Mouse (Mus musculus): Measurements from ENCODE around the gene Tifa. TPM values are rescaled to one million over a fixed set of nuclear protein-coding genes. Genes with fewer than 3 reads are reported as not detected.

Gene Tifa
- polyA plus RNA-seq, 1 experiment from 2014 or later = 27.4 TPM

DNA sequence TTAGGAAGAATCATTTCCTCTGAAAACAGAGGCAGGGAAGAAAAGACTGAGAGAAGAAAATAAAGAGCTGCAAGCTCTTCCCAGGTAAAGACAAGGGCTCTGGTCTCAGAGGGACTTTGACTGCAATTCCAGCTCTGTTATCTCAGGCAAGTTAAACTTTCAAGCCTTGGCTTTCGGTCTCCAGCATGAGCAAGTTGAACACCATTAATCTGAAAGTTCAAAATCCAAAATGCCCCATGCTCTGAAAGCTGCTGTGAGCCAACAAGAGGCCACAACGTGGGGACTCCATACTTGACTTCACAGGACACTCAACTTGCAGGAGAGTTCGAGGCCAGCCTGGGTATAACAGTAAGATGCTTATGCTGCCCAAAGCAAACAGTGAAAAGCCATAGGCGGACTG, 44.4 kb downstream of the Tifa start:
- 0 out of 2 replicates have a peak, but pooled peaks have one; percentile 0 for ATAC-seq
- Histone ChIP-seq H3K9ac (ENCODE audit: low read depth, low read length) (no peak overlapping the region), H3K9me3 (ENCODE audit: control insufficient read depth, low read length) (no peaks in the 10 kb centered on the region), H3K4me1 (ENCODE audit: control insufficient read depth, insufficient read depth, low read length) (peaks cover 31% of the 10 kb centered on the region), H3K4me2 (ENCODE audit: low read depth, low read length) (peak overlapping the region; percentile 39), H3K4me3 (ENCODE audit: low read length) (no peak overlapping the region), H3K27me3 (replicated peaks; ENCODE audit: control insufficient read depth, insufficient read depth, low read length) (no peaks in the 10 kb centered on the region), H3K36me3 (ENCODE audit: control insufficient read depth, insufficient read depth, low read length) (no peaks in the 10 kb centered on the region), H3K27ac (ENCODE audit: low read length) (peak overlapping the region; percentile 86)
- WGBS = 56% methylated on average over 4 of the region's 4 CpGs

DNA sequence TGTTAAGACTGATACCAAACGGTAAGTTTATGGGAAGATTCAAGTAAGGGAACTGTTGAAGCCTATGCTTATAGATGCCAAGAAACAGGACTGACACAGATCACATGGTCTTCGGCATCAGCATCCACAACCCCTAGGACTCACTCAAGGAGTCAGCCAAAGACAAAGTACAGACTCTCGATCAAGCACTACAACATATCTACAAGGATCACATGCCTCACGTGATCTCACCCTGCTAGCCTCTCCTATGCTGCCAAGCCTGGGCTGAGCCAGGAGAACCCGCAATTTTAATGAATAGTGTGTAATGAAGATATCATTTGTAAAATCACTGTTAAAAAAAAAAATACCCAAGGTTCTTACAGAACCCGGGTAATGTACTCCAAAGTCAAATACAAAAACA, 46.0 kb downstream of the Tifa start:
- no peaks in the 10 kb centered on the region for H3K36me3 ChIP-seq (ENCODE audit: control insufficient read depth, insufficient read depth, low read length)
- no peaks in the 10 kb centered on the region for H3K9me3 ChIP-seq (ENCODE audit: control insufficient read depth, low read length)
- 67% methylated on average over 6 of the region's 6 CpGs for WGBS
- peak overlapping the region; percentile 53; the same call in 1 of the 2 replicates for H3K9ac ChIP-seq (ENCODE audit: low read depth, low read length)
- H3K4me3 ChIP-seq (ENCODE audit: low read length) = peak overlapping the region; percentile 85
- H3K4me2 ChIP-seq (ENCODE audit: low read depth, low read length) = peak overlapping the region; percentile 63
- peak overlapping the region; percentile 86 for H3K27ac ChIP-seq (ENCODE audit: low read length)
- peaks cover 33% of the 10 kb centered on the region for H3K4me1 ChIP-seq (ENCODE audit: control insufficient read depth, insufficient read depth, low read length)
- H3K27me3 ChIP-seq (replicated peaks; ENCODE audit: control insufficient read depth, insufficient read depth, low read length) = no peaks in the 10 kb centered on the region
- ATAC-seq = peak; percentile 19; the same call in 1 of the 2 replicates

DNA sequence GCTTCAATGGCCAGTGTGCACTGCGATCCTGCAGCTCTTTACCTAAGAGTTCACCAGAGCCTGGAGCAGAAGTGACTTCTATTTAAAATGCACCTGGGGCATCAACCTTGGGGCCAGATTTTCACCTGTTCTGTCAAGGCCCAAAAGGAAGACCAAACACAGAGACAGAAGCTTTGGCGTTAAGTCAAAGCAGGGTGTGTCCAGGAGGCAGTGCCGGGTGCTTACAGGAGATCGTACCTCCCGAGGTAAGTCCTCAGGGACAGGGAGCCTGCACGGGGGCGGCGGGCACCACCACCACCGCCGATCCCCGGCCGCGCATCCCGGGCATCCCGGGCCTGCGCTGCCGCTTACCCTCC, 47.2 kb downstream of the Tifa start:
- Histone ChIP-seq H3K4me3 (ENCODE audit: low read length) (peak overlapping the region; percentile 85), H3K4me2 (ENCODE audit: low read depth, low read length) (peak overlapping the region; percentile 63), H3K27me3 (replicated peaks; ENCODE audit: control insufficient read depth, insufficient read depth, low read length) (no peaks in the 10 kb centered on the region), H3K4me1 (ENCODE audit: control insufficient read depth, insufficient read depth, low read length) (peaks cover 30% of the 10 kb centered on the region), H3K27ac (ENCODE audit: low read length) (peak overlapping the region; percentile 95), H3K36me3 (ENCODE audit: control insufficient read depth, insufficient read depth, low read length) (no peaks in the 10 kb centered on the region), H3K9ac (ENCODE audit: low read depth, low read length) (peak overlapping the region; percentile 89), H3K9me3 (ENCODE audit: control insufficient read depth, low read length) (no peaks in the 10 kb centered on the region)
- ATAC-seq = peak; percentile 33
- WGBS = under 1% methylated on average over 17 of the region's 17 CpGs

DNA sequence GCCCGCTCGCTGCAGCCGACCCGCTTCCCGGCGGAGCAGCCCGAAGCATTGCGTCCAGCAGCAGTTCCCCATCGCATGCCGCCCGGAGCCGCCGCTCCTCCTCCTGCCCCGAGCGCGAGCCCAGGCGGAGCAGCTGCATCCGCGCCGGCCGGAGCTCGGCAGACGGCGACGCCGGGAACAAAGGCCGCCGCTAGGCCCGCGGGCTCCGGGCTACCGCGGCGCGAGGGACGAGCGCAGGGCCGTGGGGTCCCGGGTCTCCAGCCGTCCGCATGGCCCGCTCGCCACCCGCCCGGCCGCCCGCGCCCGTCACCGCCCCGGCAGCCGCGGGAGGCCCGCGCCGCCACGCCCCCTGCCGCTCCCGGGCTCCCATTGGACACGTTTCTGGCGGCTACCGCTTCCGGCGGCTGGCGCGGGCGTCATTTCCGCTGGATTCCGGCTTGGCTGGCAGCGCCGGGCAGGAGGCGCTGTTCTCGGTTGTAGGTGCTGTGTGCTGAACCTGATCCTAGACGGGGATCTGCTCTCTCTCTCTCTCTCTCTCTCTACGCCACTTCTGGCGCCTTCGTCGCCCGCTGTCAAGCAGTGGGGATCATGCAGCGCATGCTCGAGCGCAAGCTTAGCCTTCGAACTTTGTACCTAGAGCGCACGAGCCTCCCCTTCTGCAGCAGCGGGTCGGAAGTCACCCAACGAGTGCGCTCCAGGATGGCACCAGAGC, 47.7 kb downstream of the Tifa start, which contains the start of gene Ap1ar:
Gene Ap1ar (minus strand): TSS at position 370 of the 712 bp plus-strand sequence.
- Histone ChIP-seq H3K4me2 (ENCODE audit: low read depth, low read length) (peak within 1 kb of the TSS; percentile 63), H3K9ac (ENCODE audit: low read depth, low read length) (peak within 1 kb of the TSS; percentile 89), H3K27ac (ENCODE audit: low read length) (peak within 1 kb of the TSS; percentile 95), H3K9me3 (ENCODE audit: control insufficient read depth, low read length) (no peaks in the 10 kb centered on the region), H3K4me1 (ENCODE audit: control insufficient read depth, insufficient read depth, low read length) (peaks cover 30% of the 10 kb centered on the region), H3K4me3 (ENCODE audit: low read length) (peak within 1 kb of the TSS; percentile 85), H3K36me3 (ENCODE audit: control insufficient read depth, insufficient read depth, low read length) (no peaks in the 10 kb centered on the region), H3K27me3 (replicated peaks; ENCODE audit: control insufficient read depth, insufficient read depth, low read length) (no peaks in the 10 kb centered on the region)
- under 1% methylated on average over 60 of the region's 89 CpGs for WGBS
- peak; percentile 90 for ATAC-seq

DNA sequence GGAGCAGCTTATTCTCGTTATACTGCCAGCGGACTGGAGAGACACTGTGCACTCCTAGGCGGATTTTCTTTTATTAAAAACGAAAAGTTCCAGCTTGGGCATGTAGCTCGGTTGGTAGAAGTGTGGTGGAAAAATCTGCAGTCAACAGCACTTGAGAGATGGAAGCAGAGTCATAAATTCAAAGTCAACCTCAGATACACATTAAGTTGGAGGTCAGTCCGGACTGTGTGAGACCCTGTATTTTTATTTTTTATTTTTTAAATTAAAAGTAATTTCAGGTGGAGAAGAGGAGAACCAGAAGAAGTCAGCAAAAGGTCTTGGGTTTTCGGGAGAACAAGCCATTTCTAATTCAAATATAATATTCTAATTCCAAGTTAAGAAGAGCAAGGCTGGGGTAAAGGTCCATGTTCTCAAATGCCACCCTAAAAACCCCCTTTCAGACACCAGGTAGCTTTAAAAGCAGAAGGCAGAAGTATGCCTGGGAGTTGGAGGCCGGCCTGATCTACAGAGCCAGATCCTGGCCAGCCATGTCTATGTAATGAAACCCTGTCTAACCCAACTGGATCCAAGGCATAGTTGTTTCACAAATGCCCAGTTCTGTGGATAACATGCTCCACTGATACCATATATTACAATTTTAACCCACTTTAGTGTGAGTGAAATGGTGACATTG, 48.5 kb downstream of the Tifa start:
- WGBS = 28% methylated on average over 8 of the region's 8 CpGs
- peak overlapping the region; percentile 95 for H3K27ac ChIP-seq (ENCODE audit: low read length)
- H3K4me1 ChIP-seq (ENCODE audit: control insufficient read depth, insufficient read depth, low read length) = peaks cover 23% of the 10 kb centered on the region
- ATAC-seq = no peak; the same call in 1 of the 2 replicates
- peak overlapping the region; percentile 85 for H3K4me3 ChIP-seq (ENCODE audit: low read length)
- peak overlapping the region; percentile 89 for H3K9ac ChIP-seq (ENCODE audit: low read depth, low read length)
- no peaks in the 10 kb centered on the region for H3K36me3 ChIP-seq (ENCODE audit: control insufficient read depth, insufficient read depth, low read length)
- peak overlapping the region; percentile 51 for H3K4me2 ChIP-seq (ENCODE audit: low read depth, low read length)
- no peaks in the 10 kb centered on the region for H3K27me3 ChIP-seq (replicated peaks; ENCODE audit: control insufficient read depth, insufficient read depth, low read length)
- no peaks in the 10 kb centered on the region for H3K9me3 ChIP-seq (ENCODE audit: control insufficient read depth, low read length)

DNA sequence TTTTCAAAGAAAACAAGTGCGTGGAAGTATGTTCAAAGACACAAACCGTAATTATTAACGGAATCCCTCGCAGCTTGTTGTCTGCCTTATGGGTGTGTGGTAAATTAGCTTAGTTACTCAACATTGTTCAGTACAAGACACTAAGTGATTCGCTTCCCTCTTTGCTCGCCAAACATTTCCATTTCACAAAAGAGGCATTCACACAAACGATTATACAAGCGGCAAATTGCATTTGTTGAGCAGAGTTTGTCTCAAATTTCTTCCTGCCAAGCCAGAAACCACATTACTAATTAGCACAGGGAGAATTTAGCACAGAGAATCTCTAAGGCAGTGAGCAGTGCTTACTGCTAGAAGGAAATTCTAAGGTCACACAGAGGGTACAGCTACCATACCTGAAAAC, 52.3 kb downstream of the Tifa start:
- 88% methylated on average over 8 of the region's 8 CpGs for WGBS
- H3K36me3 ChIP-seq (ENCODE audit: control insufficient read depth, insufficient read depth, low read length) = no peaks in the 10 kb centered on the region
- H3K9ac ChIP-seq (ENCODE audit: low read depth, low read length) = no peak overlapping the region
- no peak for ATAC-seq
- H3K4me2 ChIP-seq (ENCODE audit: low read depth, low read length) = no peak overlapping the region
- H3K9me3 ChIP-seq (ENCODE audit: control insufficient read depth, low read length) = 0 out of 2 replicates have a peak, but pooled peaks cover 4% of the 10 kb centered on the region
- H3K27ac ChIP-seq (ENCODE audit: low read length) = no peak overlapping the region
- no peak overlapping the region for H3K4me3 ChIP-seq (ENCODE audit: low read length)
- H3K27me3 ChIP-seq (replicated peaks; ENCODE audit: control insufficient read depth, insufficient read depth, low read length) = no peaks in the 10 kb centered on the region
- peaks cover 9% of the 10 kb centered on the region; the same call in 1 of the 2 replicates for H3K4me1 ChIP-seq (ENCODE audit: control insufficient read depth, insufficient read depth, low read length)

DNA sequence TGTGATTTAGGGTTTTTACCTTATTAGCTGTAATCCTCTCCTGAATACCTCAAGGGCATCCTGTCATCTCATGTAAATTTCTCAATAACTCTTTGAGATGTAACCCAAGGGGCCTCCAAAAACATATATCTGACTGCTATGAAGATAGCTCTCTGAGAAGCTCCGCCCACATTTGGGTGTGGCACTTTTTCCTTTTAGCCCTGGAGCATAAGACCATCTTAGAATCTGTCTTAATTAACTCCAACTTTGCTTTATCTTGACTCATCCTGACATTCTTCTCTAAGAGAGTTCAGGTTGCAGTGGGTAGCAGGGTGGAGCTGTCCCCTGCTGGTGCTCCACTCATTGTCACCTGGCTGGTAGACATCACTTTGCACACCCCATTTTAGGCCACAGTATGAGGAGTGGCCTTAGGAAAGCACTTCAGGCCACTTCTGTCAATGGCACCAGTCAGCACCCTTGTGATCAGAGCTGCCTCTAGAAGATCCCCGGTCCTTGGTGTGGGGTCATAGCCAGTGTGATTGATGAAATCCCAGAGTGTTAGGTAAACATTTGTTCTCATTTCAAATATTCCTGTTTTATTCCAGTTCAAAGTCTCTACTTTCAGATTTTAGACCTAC, 53.8 kb downstream of the Tifa start:
- peak; percentile 9; the same call in 1 of the 2 replicates for ATAC-seq
- peaks cover 7% of the 10 kb centered on the region; the same call in 1 of the 2 replicates for H3K4me1 ChIP-seq (ENCODE audit: control insufficient read depth, insufficient read depth, low read length)
- H3K9ac ChIP-seq (ENCODE audit: low read depth, low read length) = no peak overlapping the region
- 57% methylated on average over 2 of the region's 2 CpGs for WGBS
- H3K27ac ChIP-seq (ENCODE audit: low read length) = no peak overlapping the region
- no peak overlapping the region for H3K4me3 ChIP-seq (ENCODE audit: low read length)
- H3K4me2 ChIP-seq (ENCODE audit: low read depth, low read length) = no peak overlapping the region
- H3K27me3 ChIP-seq (replicated peaks; ENCODE audit: control insufficient read depth, insufficient read depth, low read length) = no peaks in the 10 kb centered on the region
- H3K36me3 ChIP-seq (ENCODE audit: control insufficient read depth, insufficient read depth, low read length) = no peaks in the 10 kb centered on the region
- H3K9me3 ChIP-seq (ENCODE audit: control insufficient read depth, low read length) = 0 out of 2 replicates have a peak, but pooled peaks cover 4% of the 10 kb centered on the region

DNA sequence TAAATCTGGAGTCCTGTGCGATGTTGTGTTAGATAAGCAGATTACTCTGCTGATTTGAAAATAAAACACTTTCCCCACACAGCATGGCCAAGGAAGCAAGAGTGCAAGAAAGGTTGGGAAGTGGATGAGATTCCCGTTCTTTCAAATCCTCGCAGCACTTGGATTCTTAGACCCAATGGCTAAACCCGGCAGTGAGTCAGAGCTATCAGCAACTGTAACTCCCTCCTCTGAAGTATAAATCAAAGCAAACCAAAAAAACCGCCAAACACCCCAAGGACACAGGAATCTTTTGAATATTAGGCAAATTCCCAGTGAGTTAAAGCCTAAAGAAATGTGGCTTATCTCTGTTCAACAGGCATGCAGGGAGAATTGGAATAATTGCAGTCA, 54.3 kb downstream of the Tifa start:
- 67% methylated on average over 5 of the region's 5 CpGs for WGBS

More for the DNA sequence above, 54.3 kb downstream of the Tifa start:
- no peak overlapping the region for H3K4me2 ChIP-seq (ENCODE audit: low read depth, low read length)
- ATAC-seq = no peak
- H3K4me3 ChIP-seq (ENCODE audit: low read length) = no peak overlapping the region
- no peak overlapping the region for H3K27ac ChIP-seq (ENCODE audit: low read length)
- no peaks in the 10 kb centered on the region for H3K27me3 ChIP-seq (replicated peaks; ENCODE audit: control insufficient read depth, insufficient read depth, low read length)
- H3K4me1 ChIP-seq (ENCODE audit: control insufficient read depth, insufficient read depth, low read length) = peaks cover 3% of the 10 kb centered on the region; the same call in 1 of the 2 replicates
- H3K9me3 ChIP-seq (ENCODE audit: control insufficient read depth, low read length) = 0 out of 2 replicates have a peak, but pooled peaks cover 4% of the 10 kb centered on the region
- no peaks in the 10 kb centered on the region for H3K36me3 ChIP-seq (ENCODE audit: control insufficient read depth, insufficient read depth, low read length)
- H3K9ac ChIP-seq (ENCODE audit: low read depth, low read length) = no peak overlapping the region

Data from intestine, embryonic 16.5 days (tissue).